Mouse (Mus musculus): ENCODE measurements around the gene Zdhhc17. TPM values are rescaled to one million over a fixed set of nuclear protein-coding genes. Genes with fewer than 3 reads are reported as not detected.

Zdhhc17 gene
- 13.6 TPM for polyA plus RNA-seq (2014; fragmentation: Illumina TruSeq; extraction: RNeasy Lipid Tissue Mini Kit (QIAGEN cat#74804); ENCODE audit: low read depth, low replicate concordance)

GRCm38 (mm10) chr10:111009641-111010479, at the start of gene Zdhhc17:
Zdhhc17 (minus strand) TSS chr10:111010140.

GRCm38 (mm10) chr10:110919531-110920343, 90.2 kb downstream of the Zdhhc17 start, which contains the start of gene Csrp2:
Csrp2 (plus strand) TSS chr10:110919789.

Other genes starting within 250 kb of the Zdhhc17 start
- gene Csrp2, start 90.4 kb downstream of the Zdhhc17 start, polyA plus RNA-seq (2014; fragmentation: Illumina TruSeq; extraction: RNeasy Lipid Tissue Mini Kit (QIAGEN cat#74804); ENCODE audit: low read depth, low replicate concordance), result 64.9 TPM
- 12.8 TPM for gene Osbpl8, start 154.6 kb upstream of the Zdhhc17 start, polyA plus RNA-seq (2014; fragmentation: Illumina TruSeq; extraction: RNeasy Lipid Tissue Mini Kit (QIAGEN cat#74804); ENCODE audit: low read depth, low replicate concordance)